Mouse (Mus musculus): Measurements from ENCODE around the gene Plgrkt. TPM values are rescaled to one million over a fixed set of nuclear protein-coding genes. Genes with fewer than 3 reads are reported as not detected.

Gene Plgrkt
- total and polyA plus RNA-seq, 2 experiments from 2014 or later = 53.5 to 55.6 TPM

DNA sequence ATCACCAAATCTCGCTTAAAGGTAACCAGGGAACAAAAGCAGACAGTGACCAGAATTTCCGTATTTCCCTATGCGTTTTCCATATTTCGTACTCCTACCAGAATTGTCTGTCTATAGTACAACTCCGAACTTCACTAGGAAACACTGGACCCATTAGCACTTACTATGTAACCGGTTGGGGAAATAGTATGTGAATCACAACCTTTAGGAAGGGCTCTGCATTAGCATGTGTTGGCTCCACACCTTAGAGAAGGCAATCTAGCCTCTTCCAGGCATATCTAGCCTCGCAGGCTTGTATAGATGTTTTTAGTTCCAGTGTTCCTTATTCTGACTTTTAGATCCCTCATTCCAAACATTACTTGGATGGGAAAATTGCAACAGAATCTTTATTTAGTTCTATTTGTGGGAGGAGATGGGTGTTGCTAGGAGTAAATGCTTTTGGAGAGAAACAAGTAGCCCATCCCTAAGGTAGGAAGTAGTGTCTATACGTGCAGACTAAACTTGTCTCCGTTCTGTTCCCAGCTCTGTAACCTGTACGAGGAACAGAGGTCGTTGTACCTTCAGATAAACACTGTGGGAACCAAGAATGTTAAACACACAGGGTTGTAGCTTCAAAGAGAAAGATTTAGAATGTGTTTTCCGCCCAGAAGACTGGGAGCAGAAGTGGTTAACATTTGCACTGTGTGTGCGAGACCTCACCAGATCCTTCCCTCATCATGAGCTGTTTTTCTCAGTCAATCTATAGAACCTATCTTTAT is 4.8 kb downstream of the Plgrkt start:
- H3K9me3 ChIP-seq (replicated peaks; ENCODE audit: control insufficient read depth, low read length) = no peaks in the 10 kb centered on the region
- H3K4me2 ChIP-seq (ENCODE audit: low read depth, low read length) = peak overlapping the region; percentile 94
- DNase-seq (ENCODE audit: low spot score) = peak; percentile 16
- H3K9ac ChIP-seq (replicated peaks; ENCODE audit: low read depth, low read length) = peak overlapping the region; percentile 72; the same call in 1 of the 2 replicates
- ATAC-seq (ENCODE audit: insufficient read depth, low read depth) = 0 out of 2 replicates have a peak, but pooled peaks have one; percentile 25
- 37% methylated on average over 13 of the region's 13 CpGs for WGBS
- no peak for TF ChIP-seq CTCF (IDR thresholded peaks at IDR 0.05; ENCODE audit: low read depth)
- TF ChIP-seq EP300 (IDR thresholded peaks at IDR 0.05; ENCODE audit: low read depth) = no peak
- peaks cover 6% of the 10 kb centered on the region; the same call in 1 of the 2 replicates for H3K4me1 ChIP-seq (ENCODE audit: control insufficient read depth, insufficient read depth)
- H3K36me3 ChIP-seq (replicated peaks; ENCODE audit: control insufficient read depth, insufficient read depth, low read length) = no peaks in the 10 kb centered on the region
- H3K27me3 ChIP-seq (ENCODE audit: control insufficient read depth, insufficient read depth, low read length) = no peaks in the 10 kb centered on the region
- peak overlapping the region; percentile 79 for H3K4me3 ChIP-seq (ENCODE audit: low read depth, low read length)
- no peak overlapping the region for H3K27ac ChIP-seq (ENCODE audit: low read depth)

DNA sequence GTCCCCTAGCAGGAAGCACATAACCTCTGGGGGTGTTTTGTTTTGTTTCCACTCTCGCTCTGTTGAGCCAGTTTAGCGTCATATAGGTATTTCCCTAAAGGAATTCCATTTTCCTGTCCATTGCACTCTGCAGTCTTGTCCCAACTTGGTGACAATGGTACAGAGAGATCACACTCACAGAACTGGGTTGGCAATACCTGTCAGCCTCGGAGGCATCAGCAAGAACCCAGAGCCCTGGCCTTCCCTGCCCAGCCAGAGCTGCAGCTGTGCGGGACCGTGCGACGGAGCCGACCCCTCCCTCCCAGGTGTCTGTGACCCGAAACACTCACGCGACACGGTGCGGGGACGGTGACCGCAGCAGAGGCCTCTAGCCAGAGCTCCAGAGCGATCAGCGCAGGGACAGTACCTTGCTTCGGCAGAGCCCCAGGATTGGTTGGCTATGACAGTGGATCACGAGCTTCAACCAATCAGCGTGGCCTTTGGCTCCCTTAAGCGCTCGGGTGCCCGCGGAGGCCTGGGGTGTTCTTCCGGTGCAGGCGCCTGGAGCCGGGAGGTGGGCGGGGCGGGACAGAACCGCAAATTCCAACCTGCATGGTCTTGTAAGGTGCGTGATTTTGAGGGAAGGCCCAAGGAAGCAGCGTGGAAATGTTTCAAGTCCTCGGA is 5.6 kb downstream of the Plgrkt start:
- no peak for TF ChIP-seq CTCF (IDR thresholded peaks at IDR 0.05; ENCODE audit: low read depth)
- TF ChIP-seq EP300 (IDR thresholded peaks at IDR 0.05; ENCODE audit: low read depth) = no peak
- H3K27me3 ChIP-seq (ENCODE audit: control insufficient read depth, insufficient read depth, low read length) = no peaks in the 10 kb centered on the region
- H3K4me1 ChIP-seq (ENCODE audit: control insufficient read depth, insufficient read depth) = peaks cover 6% of the 10 kb centered on the region; the same call in 1 of the 2 replicates
- peak overlapping the region; percentile 72 for H3K9ac ChIP-seq (replicated peaks; ENCODE audit: low read depth, low read length)
- 0 out of 2 replicates have a peak, but pooled peaks cover 3% of the 10 kb centered on the region for H3K36me3 ChIP-seq (replicated peaks; ENCODE audit: control insufficient read depth, insufficient read depth, low read length)
- WGBS = 3% methylated on average over 33 of the region's 33 CpGs
- DNase-seq (ENCODE audit: low spot score) (peak; percentile 94), ATAC-seq (ENCODE audit: insufficient read depth, low read depth) (peak; percentile 100)
- no peaks in the 10 kb centered on the region for H3K9me3 ChIP-seq (replicated peaks; ENCODE audit: control insufficient read depth, low read length)
- H3K27ac ChIP-seq (ENCODE audit: low read depth) = peak overlapping the region; percentile 67; the same call in 1 of the 2 replicates
- peak overlapping the region; percentile 79 for H3K4me3 ChIP-seq (ENCODE audit: low read depth, low read length)
- peak overlapping the region; percentile 94 for H3K4me2 ChIP-seq (ENCODE audit: low read depth, low read length)

GRCm38 (mm10) chr19:29360251-29360650 is 6.9 kb downstream of the Plgrkt start:
- H3K27me3 ChIP-seq (ENCODE audit: control insufficient read depth, insufficient read depth, low read length) = no peaks in the 10 kb centered on the region
- H3K9ac ChIP-seq (replicated peaks; ENCODE audit: low read depth, low read length) = no peak overlapping the region
- no peaks in the 10 kb centered on the region for H3K9me3 ChIP-seq (replicated peaks; ENCODE audit: control insufficient read depth, low read length)
- H3K4me2 ChIP-seq (ENCODE audit: low read depth, low read length) = no peak overlapping the region
- no peak for TF ChIP-seq EP300 (IDR thresholded peaks at IDR 0.05; ENCODE audit: low read depth)
- no peak for TF ChIP-seq CTCF (IDR thresholded peaks at IDR 0.05; ENCODE audit: low read depth)
- WGBS = 50% methylated on average over 5 of the region's 5 CpGs
- no peak for ATAC-seq (ENCODE audit: insufficient read depth, low read depth)
- peaks cover 6% of the 10 kb centered on the region; the same call in 1 of the 2 replicates for H3K4me1 ChIP-seq (ENCODE audit: control insufficient read depth, insufficient read depth)
- no peak overlapping the region for H3K27ac ChIP-seq (ENCODE audit: low read depth)
- DNase-seq (ENCODE audit: low spot score) = no peak
- H3K36me3 ChIP-seq (replicated peaks; ENCODE audit: control insufficient read depth, insufficient read depth, low read length) = peaks cover 9% of the 10 kb centered on the region; the same call in 1 of the 2 replicates
- H3K4me3 ChIP-seq (ENCODE audit: low read depth, low read length) = no peak overlapping the region

DNA sequence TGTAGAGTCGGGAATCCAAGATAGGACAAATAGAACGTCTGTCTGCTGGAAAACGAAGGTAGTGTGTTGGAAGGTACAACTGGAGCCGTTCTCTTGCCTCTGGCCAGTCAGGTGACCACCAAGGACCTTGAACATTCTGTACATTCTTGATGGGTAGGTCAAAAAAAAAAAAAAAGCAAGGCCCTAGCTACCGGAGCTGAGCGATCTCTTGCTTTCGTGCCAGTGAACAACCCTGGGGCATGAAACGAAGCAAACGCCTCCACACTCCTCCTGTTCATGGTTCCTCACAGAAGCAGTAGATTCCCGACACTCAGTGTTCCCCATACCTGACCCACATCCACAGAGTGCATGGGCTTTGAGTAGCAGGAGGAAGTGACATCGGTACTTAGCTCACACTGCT is 10.9 kb downstream of the Plgrkt start:
- Histone ChIP-seq H3K4me1 (ENCODE audit: control insufficient read depth, insufficient read depth) (peaks cover 4% of the 10 kb centered on the region; the same call in 1 of the 2 replicates), H3K27ac (ENCODE audit: low read depth) (no peak overlapping the region), H3K9me3 (replicated peaks; ENCODE audit: control insufficient read depth, low read length) (no peaks in the 10 kb centered on the region), H3K36me3 (replicated peaks; ENCODE audit: control insufficient read depth, insufficient read depth, low read length) (peaks cover 9% of the 10 kb centered on the region), H3K27me3 (ENCODE audit: control insufficient read depth, insufficient read depth, low read length) (no peaks in the 10 kb centered on the region), H3K9ac (replicated peaks; ENCODE audit: low read depth, low read length) (no peak overlapping the region), H3K4me3 (ENCODE audit: low read depth, low read length) (no peak overlapping the region), H3K4me2 (ENCODE audit: low read depth, low read length) (no peak overlapping the region)
- DNase-seq (ENCODE audit: low spot score) (no peak), ATAC-seq (ENCODE audit: insufficient read depth, low read depth) (no peak; the same call in 1 of the 2 replicates)
- WGBS = 75% methylated on average over 11 of the region's 11 CpGs
- no peak for TF ChIP-seq EP300 (IDR thresholded peaks at IDR 0.05; ENCODE audit: low read depth)
- no peak for TF ChIP-seq CTCF (IDR thresholded peaks at IDR 0.05; ENCODE audit: low read depth)

DNA sequence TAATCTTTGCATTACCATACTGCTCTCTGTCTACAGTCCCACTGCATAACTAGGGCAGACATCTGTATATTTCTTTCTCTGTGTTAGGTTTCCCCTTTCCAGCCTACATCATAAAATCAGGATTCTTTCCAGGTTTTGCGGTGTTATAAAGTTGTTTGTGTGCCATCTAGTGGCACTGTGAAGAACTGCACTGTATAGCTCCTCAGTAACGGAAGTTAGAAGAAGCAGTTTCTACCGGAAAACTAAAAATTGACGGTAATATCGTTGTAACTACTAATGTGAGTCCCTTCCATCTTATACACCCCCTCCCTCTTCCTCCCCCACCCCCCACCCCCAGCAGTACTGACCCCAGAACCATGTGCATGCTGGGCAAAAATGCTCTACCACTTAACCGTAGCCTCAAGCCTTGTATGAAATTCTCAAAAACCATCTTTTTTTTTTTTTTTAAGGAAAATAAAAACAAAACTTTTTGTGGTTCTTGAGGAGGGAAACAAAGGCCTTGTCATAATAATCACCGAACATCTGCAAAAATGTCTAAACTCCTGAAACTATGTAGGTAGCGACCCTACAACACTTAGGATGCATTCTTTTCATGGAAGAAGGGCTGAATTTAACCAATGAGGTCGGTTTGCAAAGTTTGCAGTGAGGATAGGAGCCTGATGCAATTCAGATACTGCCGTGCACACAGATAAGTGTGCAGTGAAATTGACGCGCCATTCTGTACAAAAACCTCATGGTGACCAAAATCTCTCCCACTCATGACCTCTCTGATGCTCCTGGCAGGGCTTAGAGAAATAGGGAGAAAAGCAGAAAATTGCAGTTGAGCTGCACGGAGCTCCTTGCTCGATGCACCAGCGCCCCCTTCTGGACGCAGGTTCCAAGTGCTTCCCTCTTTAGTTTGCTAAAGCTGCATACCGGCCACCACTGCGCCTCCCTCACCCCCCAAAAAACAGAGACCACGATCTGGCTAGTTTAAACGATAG is 12.0 kb downstream of the Plgrkt start:
- Histone ChIP-seq H3K27ac (ENCODE audit: low read depth) (no peak overlapping the region), H3K4me3 (ENCODE audit: low read depth, low read length) (peak overlapping the region; percentile 44)

More for the DNA sequence above, 12.0 kb downstream of the Plgrkt start:
- no peak for TF ChIP-seq EP300 (IDR thresholded peaks at IDR 0.05; ENCODE audit: low read depth)
- TF ChIP-seq CTCF (IDR thresholded peaks at IDR 0.05; ENCODE audit: low read depth) = peak; percentile 85
- 4% methylated on average over 20 of the region's 20 CpGs for WGBS
- peak; percentile 51; the same call in 1 of the 2 replicates for ATAC-seq (ENCODE audit: insufficient read depth, low read depth)
- Histone ChIP-seq H3K9me3 (replicated peaks; ENCODE audit: control insufficient read depth, low read length) (no peaks in the 10 kb centered on the region), H3K4me2 (ENCODE audit: low read depth, low read length) (peak overlapping the region; percentile 78), H3K9ac (replicated peaks; ENCODE audit: low read depth, low read length) (no peak overlapping the region; the same call in 1 of the 2 replicates), H3K4me1 (ENCODE audit: control insufficient read depth, insufficient read depth) (no peaks in the 10 kb centered on the region), H3K36me3 (replicated peaks; ENCODE audit: control insufficient read depth, insufficient read depth, low read length) (peaks cover 10% of the 10 kb centered on the region), H3K27me3 (ENCODE audit: control insufficient read depth, insufficient read depth, low read length) (no peaks in the 10 kb centered on the region)
- peak; percentile 79 for DNase-seq (ENCODE audit: low spot score)

Measured in heart, postnatal 0 days (tissue).